Mouse (Mus musculus): Measurements from ENCODE around the gene Nfu1. TPM values are rescaled to one million over a fixed set of nuclear protein-coding genes. Genes with fewer than 3 reads are reported as not detected.
A peak's percentile ranks its signal among the peaks of the same experiment; 100 is the strongest.

Nfu1 gene
- polyA plus RNA-seq, 2 experiments, result 47.7 to 51.9 TPM

GRCm38 (mm10) chr6:86978909-86979265 is 30.1 kb upstream of the Nfu1 start:
- no peak overlapping the region for H3K27ac ChIP-seq
- WGBS (ENCODE audit: insufficient replicate concordance), result 65% methylated on average over 6 of the region's 6 CpGs

GRCm38 (mm10) chr6:86981206-86981605 is 27.8 kb upstream of the Nfu1 start:
- no peaks in the 10 kb centered on the region for H3K9me3 ChIP-seq (ENCODE audit: control insufficient read depth, low read length)
- no peak overlapping the region for H3K9ac ChIP-seq (replicated peaks)
- no peak overlapping the region for H3K4me2 ChIP-seq (ENCODE audit: low read depth)
- no peaks in the 10 kb centered on the region for H3K27me3 ChIP-seq (ENCODE audit: control insufficient read depth, insufficient read depth, low read length)
- TF ChIP-seq CTCF (IDR thresholded peaks at IDR 0.05; ENCODE audit: low read depth) (no peak), EP300 (IDR thresholded peaks at IDR 0.05; ENCODE audit: low read depth) (no peak)
- no peak overlapping the region for H3K27ac ChIP-seq
- ATAC-seq (ENCODE audit: insufficient read depth) (no peak), DNase-seq (ENCODE audit: low read depth in 3 of 3, low spot score in 3 of 3) (no peak)
- H3K36me3 ChIP-seq (replicated peaks; ENCODE audit: control insufficient read depth, insufficient read depth, low read depth), result no peaks in the 10 kb centered on the region
- H3K4me1 ChIP-seq (replicated peaks; ENCODE audit: control insufficient read depth in 2 of 2, insufficient read depth in 2 of 2, low read length in 1 of 2), result peaks cover 0 to 4% of the 10 kb centered on the region in 2 experiments; a peak in 1 of 4 replicates
- 60% methylated on average over 2 of the region's 2 CpGs for WGBS (ENCODE audit: insufficient replicate concordance)
- H3K4me3 ChIP-seq (ENCODE audit: insufficient read depth in 1 of 2, low read depth in 2 of 2, low read length in 2 of 2), result no peak overlapping the region

More at GRCm38 (mm10) chr6:86978909-86979265, 30.1 kb upstream of the Nfu1 start:
- DNase-seq (ENCODE audit: low read depth in 3 of 3, low spot score in 3 of 3) (no peak), ATAC-seq (ENCODE audit: insufficient read depth) (no peak)
- Histone ChIP-seq H3K36me3 (replicated peaks; ENCODE audit: control insufficient read depth, insufficient read depth, low read depth) (no peaks in the 10 kb centered on the region), H3K4me1 (replicated peaks; ENCODE audit: control insufficient read depth in 2 of 2, insufficient read depth in 2 of 2, low read length in 1 of 2) (peaks cover 0 to 4% of the 10 kb centered on the region in 2 experiments; a peak in 1 of 4 replicates), H3K9me3 (ENCODE audit: control insufficient read depth, low read length) (no peaks in the 10 kb centered on the region), H3K9ac (replicated peaks) (no peak overlapping the region), H3K4me2 (ENCODE audit: low read depth) (no peak overlapping the region), H3K4me3 (ENCODE audit: insufficient read depth in 1 of 2, low read depth in 2 of 2, low read length in 2 of 2) (no peak overlapping the region), H3K27me3 (ENCODE audit: control insufficient read depth, insufficient read depth, low read length) (no peaks in the 10 kb centered on the region)
- TF ChIP-seq CTCF (IDR thresholded peaks at IDR 0.05; ENCODE audit: low read depth), result no peak

GRCm38 (mm10) chr6:86985314-86986106 is 23.5 kb upstream of the Nfu1 start:
- no peak for DNase-seq (ENCODE audit: low read depth in 3 of 3, low spot score in 3 of 3)
- 67% methylated on average over 8 of the region's 8 CpGs for WGBS (ENCODE audit: insufficient replicate concordance)

GRCm38 (mm10) chr6:86989576-86989975 is 19.5 kb upstream of the Nfu1 start:
- H3K27me3 ChIP-seq (ENCODE audit: control insufficient read depth, insufficient read depth, low read length), result no peaks in the 10 kb centered on the region
- 80% methylated on average over 6 of the region's 6 CpGs for whole genome bisulfite sequencing (ENCODE audit: insufficient replicate concordance)
- no peak for ATAC-seq (ENCODE audit: insufficient read depth)
- no peak overlapping the region for H3K27ac ChIP-seq
- no peak for TF ChIP-seq CTCF (IDR thresholded peaks at IDR 0.05; ENCODE audit: low read depth)
- no peak for TF ChIP-seq EP300 (IDR thresholded peaks at IDR 0.05; ENCODE audit: low read depth)
- no peak for DNase-seq (ENCODE audit: low read depth in 3 of 3, low spot score in 3 of 3)
- no peak overlapping the region for H3K9ac ChIP-seq (replicated peaks)
- no peaks in the 10 kb centered on the region for H3K36me3 ChIP-seq (replicated peaks; ENCODE audit: control insufficient read depth, insufficient read depth, low read depth)
- H3K9me3 ChIP-seq (ENCODE audit: control insufficient read depth, low read length), result no peaks in the 10 kb centered on the region
- no peak overlapping the region for H3K4me3 ChIP-seq (ENCODE audit: insufficient read depth in 1 of 2, low read depth in 2 of 2, low read length in 2 of 2)
- no peak overlapping the region for H3K4me2 ChIP-seq (ENCODE audit: low read depth)
- no peaks in the 10 kb centered on the region for H3K4me1 ChIP-seq (replicated peaks; ENCODE audit: control insufficient read depth in 2 of 2, insufficient read depth in 2 of 2, low read length in 1 of 2)

More at GRCm38 (mm10) chr6:86985314-86986106, 23.5 kb upstream of the Nfu1 start:
- H3K4me3 ChIP-seq (ENCODE audit: insufficient read depth in 1 of 2, low read depth in 2 of 2, low read length in 2 of 2), result no peak overlapping the region
- H3K36me3 ChIP-seq (replicated peaks; ENCODE audit: control insufficient read depth, insufficient read depth, low read depth), result no peaks in the 10 kb centered on the region
- no peaks in the 10 kb centered on the region for H3K4me1 ChIP-seq (replicated peaks; ENCODE audit: control insufficient read depth in 2 of 2, insufficient read depth in 2 of 2, low read length in 1 of 2)
- TF ChIP-seq EP300 (IDR thresholded peaks at IDR 0.05; ENCODE audit: low read depth) (no peak), CTCF (IDR thresholded peaks at IDR 0.05; ENCODE audit: low read depth) (peak; percentile 40)
- H3K9me3 ChIP-seq (ENCODE audit: control insufficient read depth, low read length), result no peaks in the 10 kb centered on the region
- H3K4me2 ChIP-seq (ENCODE audit: low read depth), result no peak overlapping the region
- H3K27ac ChIP-seq, result no peak overlapping the region
- ATAC-seq (ENCODE audit: insufficient read depth), result no peak
- H3K27me3 ChIP-seq (ENCODE audit: control insufficient read depth, insufficient read depth, low read length), result no peaks in the 10 kb centered on the region
- H3K9ac ChIP-seq (replicated peaks), result no peak overlapping the region

- H3K4me2 ChIP-seq (ENCODE audit: low read depth), result no peak overlapping the region
- H3K4me1 ChIP-seq (replicated peaks; ENCODE audit: control insufficient read depth in 2 of 2, insufficient read depth in 2 of 2, low read length in 1 of 2), result no peaks in the 10 kb centered on the region
- TF ChIP-seq EP300 (IDR thresholded peaks at IDR 0.05; ENCODE audit: low read depth), result no peak
- no peak for TF ChIP-seq CTCF (IDR thresholded peaks at IDR 0.05; ENCODE audit: low read depth)
- H3K9ac ChIP-seq (replicated peaks), result no peak overlapping the region
- DNase-seq (ENCODE audit: low read depth in 3 of 3, low spot score in 3 of 3) (no peak), ATAC-seq (ENCODE audit: insufficient read depth) (no peak)
- no peaks in the 10 kb centered on the region for H3K36me3 ChIP-seq (replicated peaks; ENCODE audit: control insufficient read depth, insufficient read depth, low read depth)
- WGBS (ENCODE audit: insufficient replicate concordance), result 74% methylated on average over 3 of the region's 3 CpGs
- no peaks in the 10 kb centered on the region for H3K9me3 ChIP-seq (ENCODE audit: control insufficient read depth, low read length)
- H3K27ac ChIP-seq, result no peak overlapping the region
- H3K27me3 ChIP-seq (ENCODE audit: control insufficient read depth, insufficient read depth, low read length), result no peaks in the 10 kb centered on the region
- no peak overlapping the region for H3K4me3 ChIP-seq (ENCODE audit: insufficient read depth in 1 of 2, low read depth in 2 of 2, low read length in 2 of 2)
Measured at GRCm38 (mm10) chr6:86991041-86991440, 18.0 kb upstream of the Nfu1 start.

All from liver, embryonic 14.5 days (tissue).